Mouse (Mus musculus): ENCODE measurements around the gene Lyz2. TPM values are rescaled to one million over a fixed set of nuclear protein-coding genes. Genes with fewer than 3 reads are reported as not detected.
"Not testable (repeated sequence)": the region's sequence is repeated elsewhere in the genome, so short reads cannot be mapped to it uniquely, and the experiment has no call there.

The Lyz2 gene
- 1 to 10 TPM; 6.4 to 7.6 TPM for total RNA-seq (2021)
- long read RNA-seq, transcript Lyz2-201 (4 exons, 1,316 nt), result major isoform, 16 of 16 reads
- long read RNA-seq, partial matches to known transcripts, result 0 of 16 reads
- long read RNA-seq, other reads (novel, unspliced or antisense), result 0 of 16 reads

DNA sequence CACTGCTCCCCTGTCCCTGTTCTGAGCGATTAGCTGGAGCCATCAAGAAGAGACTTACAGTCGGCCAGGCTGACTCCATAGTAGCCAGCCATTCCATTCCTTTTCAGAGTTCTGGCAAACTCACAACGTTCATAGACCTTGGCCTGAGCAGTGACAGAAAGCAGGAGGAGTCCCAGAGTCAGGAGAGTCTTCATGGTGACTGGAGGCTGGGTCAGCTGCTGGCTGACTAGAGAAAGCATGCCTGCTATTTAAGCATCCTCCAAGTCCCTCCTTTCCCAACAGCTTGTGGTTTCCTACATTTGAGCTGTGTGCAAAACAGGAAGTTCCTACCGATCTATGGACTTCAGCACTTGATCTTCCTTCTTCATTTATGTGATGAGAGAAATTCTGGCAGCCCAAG, at the start of gene Lyz2:
Gene Lyz2, minus strand, starts transcription at position 273 of the 400 bp plus-strand sequence.
- peak in 1 of 2 experiments; percentile 4 for DNase-seq (ENCODE audit: low spot score in 2 of 2)

DNA sequence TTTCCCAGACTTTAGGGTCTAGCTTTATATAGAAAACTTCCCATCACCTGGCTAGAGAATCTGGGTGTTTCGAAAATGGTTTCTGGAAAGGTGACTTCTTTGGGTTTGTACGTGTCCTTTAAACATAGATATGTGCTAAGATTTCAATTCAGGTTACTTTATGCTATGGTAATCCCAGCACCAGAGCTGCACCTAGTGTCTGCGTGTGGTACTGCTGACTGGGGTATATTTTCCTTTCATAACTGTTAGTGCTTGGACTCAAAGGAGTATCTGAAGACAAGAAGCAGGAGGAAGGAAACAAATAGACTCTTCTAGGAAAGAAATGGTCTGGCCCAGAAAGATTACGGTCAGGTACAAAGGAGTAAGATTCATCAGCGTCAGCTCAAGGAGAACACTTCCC, 48.4 kb upstream of the Lyz2 start:
- DNase-seq (ENCODE audit: low spot score in 2 of 2), result no peak

- no peak for DNase-seq (ENCODE audit: low spot score in 2 of 2)
These were observed 41.7 kb upstream of the Lyz2 start for GRCm38 (mm10) chr10:117323782-117324181.

DNA sequence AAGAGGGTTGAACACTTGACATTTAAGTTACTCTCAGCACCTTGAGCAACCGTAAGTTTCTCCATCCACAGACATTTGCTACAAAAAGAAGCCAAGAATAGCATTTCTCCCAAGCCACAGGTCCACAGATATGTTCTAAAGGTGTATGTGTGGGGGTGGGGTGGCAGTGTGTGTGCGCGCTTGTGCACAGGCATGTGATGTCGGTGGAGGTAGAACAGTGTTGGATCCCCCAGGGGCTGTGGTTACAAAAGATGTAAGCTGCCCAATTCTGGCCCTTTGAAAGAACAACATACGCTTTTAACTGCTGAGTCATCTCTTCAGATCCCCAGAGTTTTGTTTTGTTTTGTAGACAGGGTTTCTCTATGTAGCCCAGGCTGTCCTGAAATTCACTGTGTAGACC, 40.5 kb upstream of the Lyz2 start:
- no peak for DNase-seq (ENCODE audit: low spot score in 2 of 2)

GRCm38 (mm10) chr10:117320571-117320981, 38.5 kb upstream of the Lyz2 start:
- DNase-seq (ENCODE audit: low spot score in 2 of 2), result no peak

DNA sequence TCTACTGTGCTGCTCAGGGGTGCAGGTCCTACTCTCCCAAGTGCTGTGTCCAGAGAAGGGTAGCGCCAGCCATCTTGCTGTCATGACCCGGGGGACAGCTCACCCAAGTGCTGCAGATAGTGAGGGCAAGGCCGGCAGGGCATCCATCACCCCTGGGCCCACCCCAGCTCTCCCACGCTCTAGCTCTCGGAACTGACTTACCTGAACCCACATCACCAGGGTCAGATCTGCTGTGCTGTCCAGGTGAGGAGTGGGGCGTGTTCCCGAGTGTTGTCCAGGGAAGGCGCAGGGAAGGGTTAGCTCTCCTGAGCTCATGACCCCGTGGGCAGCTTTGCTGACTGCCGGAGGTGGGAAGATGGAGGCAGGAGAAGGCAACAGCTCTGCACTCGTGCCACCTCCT, 34.3 kb upstream of the Lyz2 start:
- DNase-seq (ENCODE audit: low spot score in 2 of 2), result no peak

DNA sequence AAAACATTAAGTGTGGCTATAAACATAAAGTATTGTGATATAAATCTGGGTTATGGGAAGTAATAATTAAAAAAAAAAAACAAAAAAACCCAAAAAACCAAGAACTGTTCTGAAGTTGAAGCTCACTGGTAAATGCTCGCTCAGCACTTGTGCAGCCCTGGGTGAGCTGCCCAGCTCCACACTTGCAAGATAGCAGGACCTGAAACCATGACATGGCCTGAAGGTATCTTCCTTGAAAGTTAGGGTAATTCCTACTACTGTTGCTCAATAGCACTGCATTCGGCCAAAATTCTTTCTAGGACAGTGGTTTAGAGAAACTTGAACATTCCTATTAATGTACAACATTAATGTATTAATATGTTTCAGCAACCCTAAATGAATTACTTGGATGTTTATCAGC, 31.0 kb upstream of the Lyz2 start:
- DNase-seq (ENCODE audit: low spot score in 2 of 2), result no peak

GRCm38 (mm10) chr10:117312168-117312567, 30.0 kb upstream of the Lyz2 start:
- no peak for DNase-seq (ENCODE audit: low spot score in 2 of 2)

DNA sequence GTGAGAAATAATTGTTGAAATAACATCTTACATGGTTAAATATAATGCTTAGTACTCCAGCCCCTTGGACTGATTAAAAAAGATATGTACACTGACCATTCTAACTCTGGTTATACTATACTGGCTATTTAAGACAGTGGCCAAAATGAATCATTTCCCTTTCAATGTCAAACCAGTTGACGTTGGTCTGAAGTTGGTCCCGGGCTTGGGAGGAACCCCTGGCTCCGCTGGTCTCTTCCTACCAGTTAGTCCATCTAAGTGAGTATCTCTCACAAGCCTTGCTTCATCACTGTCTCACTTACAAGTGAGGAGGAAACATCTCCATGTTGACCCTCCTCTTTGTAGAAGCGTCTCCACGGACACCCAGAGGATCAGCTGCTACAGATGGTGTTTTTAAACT, 22.2 kb upstream of the Lyz2 start:
- DNase-seq (ENCODE audit: low spot score in 2 of 2), result no peak

DNA sequence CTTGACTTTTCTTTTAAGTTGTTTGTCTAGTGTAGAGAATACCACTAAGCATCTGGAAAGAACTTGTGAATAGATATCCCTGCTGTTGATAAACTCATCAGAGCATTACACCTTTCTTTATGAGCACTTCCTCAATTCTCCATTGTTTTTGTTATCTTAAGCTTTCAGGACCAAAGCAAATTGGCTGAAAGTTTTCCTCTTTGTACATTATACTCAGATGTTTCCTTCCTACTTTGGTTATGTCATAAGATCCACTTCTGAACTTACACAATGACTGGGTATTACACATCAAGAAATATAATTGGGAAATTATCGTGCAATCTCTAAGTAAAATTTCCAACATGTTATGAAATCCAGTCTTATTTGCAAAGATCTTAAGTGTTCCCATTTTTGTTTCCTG, 19.6 kb upstream of the Lyz2 start:
- no peak for DNase-seq (ENCODE audit: low spot score in 2 of 2)

DNA sequence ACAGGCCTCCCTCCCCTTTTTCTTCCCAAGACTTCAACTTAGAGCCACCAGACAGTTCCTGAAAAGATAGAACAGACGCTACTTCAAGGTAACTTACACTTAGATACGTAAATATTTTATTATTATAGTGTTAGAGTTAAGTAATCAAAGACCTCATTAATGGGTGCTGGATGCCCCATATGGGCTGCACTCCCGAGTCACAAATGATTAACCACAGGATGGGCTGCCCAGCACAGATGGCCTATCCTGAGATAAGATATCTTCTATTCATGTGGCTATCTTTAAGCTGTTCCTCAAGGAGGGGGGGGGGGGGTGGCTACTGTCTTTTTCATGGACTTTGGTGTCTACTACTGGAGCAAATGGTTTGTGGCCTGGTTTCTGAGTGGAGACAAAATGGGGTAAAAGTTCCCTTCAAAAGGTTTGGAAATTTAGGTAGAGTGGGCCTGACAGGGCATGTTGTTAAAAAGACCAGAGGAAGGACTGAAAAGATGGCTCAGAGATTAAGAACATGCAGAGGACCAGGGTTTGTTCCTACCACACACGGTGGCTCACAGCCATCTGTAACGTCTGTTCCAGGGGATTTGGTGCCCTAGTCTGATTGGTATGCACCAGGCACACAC, 17.9 kb upstream of the Lyz2 start:
- no peak for DNase-seq (ENCODE audit: low spot score in 2 of 2)

DNA sequence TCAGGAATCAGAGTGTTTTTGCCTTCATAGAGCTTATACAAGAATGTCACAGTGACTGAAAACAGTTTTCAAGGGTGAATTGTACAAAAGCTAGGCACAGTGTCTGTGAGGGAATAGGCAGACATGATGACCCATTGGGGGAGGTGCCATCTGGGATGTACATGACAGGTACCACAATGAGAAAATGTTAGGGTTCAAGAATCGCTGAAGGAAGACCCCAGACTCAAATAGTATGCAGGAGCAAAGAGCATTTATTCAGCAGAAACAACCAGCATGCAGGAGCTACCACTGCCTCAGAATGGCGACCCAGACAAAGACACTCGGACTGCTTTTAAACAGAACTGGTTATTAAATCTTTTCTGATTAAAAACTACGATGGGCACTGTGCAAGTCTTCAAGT, 17.0 kb upstream of the Lyz2 start:
- no peak for DNase-seq (ENCODE audit: low spot score in 2 of 2)

GRCm38 (mm10) chr10:117298336-117298735, 16.2 kb upstream of the Lyz2 start:
- no peak for DNase-seq (ENCODE audit: low spot score in 2 of 2)

DNA sequence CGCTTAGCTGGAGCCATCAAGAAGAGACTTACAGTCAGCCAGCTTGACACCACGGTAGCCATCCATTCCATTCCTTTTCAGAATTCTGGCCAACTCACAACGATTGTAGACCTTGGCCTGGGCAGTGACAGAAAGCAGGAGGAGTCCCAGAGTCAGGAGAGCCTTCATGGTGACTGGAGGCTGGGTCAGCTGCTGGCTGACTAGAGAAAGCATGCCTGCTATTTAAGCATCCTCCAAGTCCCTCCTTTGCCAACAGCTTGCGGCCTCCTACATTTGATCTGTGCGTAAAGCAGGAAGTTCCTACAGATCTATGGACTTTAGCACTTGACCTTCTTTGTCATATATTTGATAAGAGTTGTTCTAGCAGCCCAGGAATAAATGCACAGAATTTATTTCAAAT, 10.6 kb upstream of the Lyz2 start, which contains the start of gene Lyz1:
Gene Lyz1, minus strand, starts transcription at position 198 of the 400 bp plus-strand sequence.
- no peak for DNase-seq (ENCODE audit: low spot score in 2 of 2)

GRCm38 (mm10) chr10:117290936-117291335, 8.8 kb upstream of the Lyz2 start:
- DNase-seq (ENCODE audit: low spot score in 2 of 2), result not testable (repeated sequence)

DNA sequence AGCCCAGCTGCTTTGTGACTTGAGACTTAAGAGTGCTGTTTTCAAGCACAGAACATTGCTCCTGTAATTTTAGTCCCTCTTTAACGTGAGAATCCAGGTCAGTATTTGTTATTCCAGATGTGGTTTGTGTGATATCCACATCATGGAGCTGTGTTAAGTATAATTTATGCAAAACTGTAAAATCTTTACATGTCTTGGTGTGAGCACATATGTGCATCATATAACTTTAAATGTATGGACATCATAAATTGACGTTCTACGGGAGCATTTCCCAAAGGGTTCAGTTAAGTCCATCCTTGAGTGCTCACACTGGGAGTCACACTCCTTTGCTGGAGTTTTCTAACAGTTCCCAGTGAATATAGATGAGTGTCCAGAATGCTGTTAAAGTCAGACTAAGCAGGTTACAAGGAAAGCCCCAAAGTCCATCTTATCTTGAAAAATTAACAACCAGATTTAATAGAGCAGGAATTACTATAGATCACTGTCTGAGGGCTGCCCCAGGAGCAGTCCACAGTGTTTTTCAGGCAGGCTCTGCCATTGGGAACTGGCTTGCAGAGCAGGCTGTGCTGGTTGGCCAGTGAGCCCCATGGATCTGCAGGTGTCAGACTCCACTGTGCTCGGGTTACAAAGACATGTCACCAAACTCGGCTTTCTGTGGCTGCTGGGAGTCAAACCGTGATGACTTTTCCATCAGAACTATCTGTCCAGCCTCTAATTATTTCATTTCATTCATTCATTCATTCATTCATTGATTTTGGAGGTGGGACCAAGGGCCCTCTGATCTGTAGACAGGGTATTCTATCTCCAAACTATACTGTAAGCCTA, 8.1 kb upstream of the Lyz2 start:
- no peak for DNase-seq (ENCODE audit: low spot score in 2 of 2)

DNA sequence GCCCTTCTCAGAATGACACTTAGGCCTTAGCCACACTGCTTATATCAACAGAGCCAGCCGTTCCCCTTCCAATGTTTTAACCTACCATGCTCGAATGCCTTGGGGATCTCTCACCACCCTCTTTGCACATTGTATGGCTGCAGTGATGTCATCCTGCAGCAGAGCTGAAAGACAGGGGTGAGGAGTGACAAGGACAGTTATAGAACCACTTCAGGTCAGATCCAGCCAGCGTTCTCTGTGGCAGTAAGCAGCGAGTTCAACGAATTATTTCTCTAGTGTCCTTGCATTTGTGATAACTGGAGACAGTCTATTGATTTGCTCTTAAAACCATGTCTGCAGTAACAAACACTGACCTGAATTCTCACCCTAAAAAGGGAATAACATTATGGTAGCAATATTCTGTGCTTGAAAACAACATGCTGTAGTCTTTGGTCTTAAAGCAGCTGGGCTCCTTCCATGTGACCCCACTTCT, 6.9 kb upstream of the Lyz2 start:
- not testable (repeated sequence) for DNase-seq (ENCODE audit: low spot score in 2 of 2)

DNA sequence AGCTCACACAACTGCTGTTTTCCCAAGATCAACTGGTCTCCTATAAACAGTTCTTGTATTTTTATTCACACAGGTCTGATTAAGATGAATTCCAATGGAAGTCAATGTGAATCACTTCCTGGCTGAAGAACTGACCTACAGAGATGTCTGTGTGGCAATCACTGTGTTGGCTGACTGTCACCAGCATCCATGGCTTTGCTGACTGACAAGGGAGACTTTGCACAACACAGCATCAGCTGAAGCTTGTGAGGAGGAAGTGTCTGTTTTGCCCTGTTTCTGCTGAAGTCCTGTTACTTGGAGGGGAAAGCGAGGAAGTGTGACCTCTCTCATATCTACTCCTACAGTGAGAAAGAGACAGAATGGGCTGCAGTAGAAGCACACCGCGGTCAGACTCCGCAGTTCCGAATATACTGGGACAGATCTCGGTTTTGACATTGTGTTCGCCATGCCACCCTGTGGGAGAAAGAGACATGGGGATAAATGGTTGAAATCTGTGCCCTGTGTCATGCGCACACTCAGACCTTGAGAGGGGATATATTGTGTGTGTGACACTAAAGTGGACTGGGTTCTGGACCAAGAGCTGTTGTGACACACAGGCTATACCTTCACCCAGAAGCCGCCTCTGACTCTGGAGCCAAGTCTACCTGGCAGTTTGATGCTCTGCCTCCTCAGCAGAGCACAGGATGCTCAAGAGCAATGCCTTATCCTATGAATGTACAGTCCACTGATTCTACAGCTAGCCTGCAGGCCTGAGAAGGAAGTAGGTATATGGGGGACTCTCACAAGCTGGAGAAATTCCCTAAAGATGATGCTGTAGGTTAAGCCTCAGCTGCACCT, 6.3 kb upstream of the Lyz2 start:
- DNase-seq (ENCODE audit: low spot score in 2 of 2), result no peak

- no peak for DNase-seq (ENCODE audit: low spot score in 2 of 2)
These were observed 5.2 kb upstream of the Lyz2 start for GRCm38 (mm10) chr10:117287226-117287850.

- no peak for DNase-seq (ENCODE audit: low spot score in 2 of 2)
These were observed 4.3 kb upstream of the Lyz2 start for GRCm38 (mm10) chr10:117286366-117286970.

DNA sequence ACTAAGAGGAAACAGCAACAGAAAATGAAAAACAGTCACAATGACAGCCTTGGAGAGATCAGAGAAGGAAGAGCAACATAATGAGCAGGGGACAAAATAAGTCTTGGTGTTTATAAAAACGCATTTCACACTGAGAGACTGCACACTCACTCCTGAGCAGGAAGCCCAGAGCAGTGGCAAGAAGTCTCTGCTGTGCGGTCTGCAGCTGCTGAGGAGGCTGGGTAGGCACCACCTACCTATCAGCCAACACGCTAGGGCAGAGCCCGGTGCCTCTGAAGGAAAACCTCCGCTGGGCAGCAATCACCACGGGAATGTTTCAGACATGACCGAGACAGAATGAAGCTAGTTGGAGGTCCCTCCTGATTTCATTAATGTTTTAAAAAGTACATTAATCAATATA, 3.5 kb upstream of the Lyz2 start:
- DNase-seq (ENCODE audit: low spot score in 2 of 2), result not testable (repeated sequence)
